Mouse (Mus musculus): Measurements from ENCODE around the gene Ercc6. TPM values are rescaled to one million over a fixed set of nuclear protein-coding genes. Genes with fewer than 3 reads are reported as not detected.

Gene Ercc6
- polyA plus RNA-seq, 1 experiment: 9.4 TPM

- H3K4me1 ChIP-seq (replicated peaks; ENCODE audit: control insufficient read depth, insufficient read depth, low read length): no peaks in the 10 kb centered on the region
- no peak overlapping the region for H3K27ac ChIP-seq (ENCODE audit: control insufficient read depth, insufficient read depth, low read length)
- H3K4me3 ChIP-seq (ENCODE audit: control insufficient read depth, insufficient read depth, low read length): no peak overlapping the region
- WGBS: 56% methylated on average over 9 of the region's 9 CpGs
- no peaks in the 10 kb centered on the region for H3K36me3 ChIP-seq (ENCODE audit: control insufficient read depth, insufficient read depth, low read length)
- no peaks in the 10 kb centered on the region for H3K27me3 ChIP-seq (ENCODE audit: control insufficient read depth, insufficient read depth, low read length)
- TF ChIP-seq CTCF (IDR thresholded peaks at IDR 0.05; ENCODE audit: borderline replicate concordance, control insufficient read depth, extremely low read depth, insufficient read depth, low read length, poor library complexity) (no peak), POLR2A (IDR thresholded peaks at IDR 0.05; ENCODE audit: control insufficient read depth, extremely low read depth, insufficient read depth, low read length, poor library complexity) (no peak)
- no peak for DNase-seq
Observed at GRCm38 (mm10) chr14:32502764-32503688, 10.3 kb upstream of the Ercc6 start.

GRCm38 (mm10) chr14:32503897-32504296 lies 9.4 kb upstream of the Ercc6 start:
- Histone ChIP-seq H3K27me3 (ENCODE audit: control insufficient read depth, insufficient read depth, low read length) (no peaks in the 10 kb centered on the region), H3K36me3 (ENCODE audit: control insufficient read depth, insufficient read depth, low read length) (no peaks in the 10 kb centered on the region), H3K27ac (ENCODE audit: control insufficient read depth, insufficient read depth, low read length) (no peak overlapping the region), H3K4me1 (replicated peaks; ENCODE audit: control insufficient read depth, insufficient read depth, low read length) (no peaks in the 10 kb centered on the region), H3K4me3 (ENCODE audit: control insufficient read depth, insufficient read depth, low read length) (no peak overlapping the region)
- TF ChIP-seq POLR2A (IDR thresholded peaks at IDR 0.05; ENCODE audit: control insufficient read depth, extremely low read depth, insufficient read depth, low read length, poor library complexity) (no peak), CTCF (IDR thresholded peaks at IDR 0.05; ENCODE audit: borderline replicate concordance, control insufficient read depth, extremely low read depth, insufficient read depth, low read length, poor library complexity) (no peak)
- no peak for DNase-seq
- 86% methylated on average over 1 of the region's 1 CpGs for whole genome bisulfite sequencing

- Histone ChIP-seq H3K4me1 (replicated peaks; ENCODE audit: control insufficient read depth, insufficient read depth, low read length) (no peaks in the 10 kb centered on the region), H3K36me3 (ENCODE audit: control insufficient read depth, insufficient read depth, low read length) (no peaks in the 10 kb centered on the region), H3K4me3 (ENCODE audit: control insufficient read depth, insufficient read depth, low read length) (no peak overlapping the region), H3K27me3 (ENCODE audit: control insufficient read depth, insufficient read depth, low read length) (no peaks in the 10 kb centered on the region), H3K27ac (ENCODE audit: control insufficient read depth, insufficient read depth, low read length) (no peak overlapping the region)
- TF ChIP-seq POLR2A (IDR thresholded peaks at IDR 0.05; ENCODE audit: control insufficient read depth, extremely low read depth, insufficient read depth, low read length, poor library complexity) (no peak), CTCF (IDR thresholded peaks at IDR 0.05; ENCODE audit: borderline replicate concordance, control insufficient read depth, extremely low read depth, insufficient read depth, low read length, poor library complexity) (no peak)
- no peak for DNase-seq
- 95% methylated on average over 10 of the region's 10 CpGs for WGBS
Observed at GRCm38 (mm10) chr14:32506329-32506728, 7.0 kb upstream of the Ercc6 start.

GRCm38 (mm10) chr14:32507216-32507615 lies 6.1 kb upstream of the Ercc6 start:
- H3K27ac ChIP-seq (ENCODE audit: control insufficient read depth, insufficient read depth, low read length): no peak overlapping the region
- no peaks in the 10 kb centered on the region for H3K4me1 ChIP-seq (replicated peaks; ENCODE audit: control insufficient read depth, insufficient read depth, low read length)
- no peaks in the 10 kb centered on the region for H3K36me3 ChIP-seq (ENCODE audit: control insufficient read depth, insufficient read depth, low read length)
- no peak for DNase-seq
- WGBS: 96% methylated on average over 4 of the region's 4 CpGs
- H3K27me3 ChIP-seq (ENCODE audit: control insufficient read depth, insufficient read depth, low read length): no peaks in the 10 kb centered on the region
- TF ChIP-seq POLR2A (IDR thresholded peaks at IDR 0.05; ENCODE audit: control insufficient read depth, extremely low read depth, insufficient read depth, low read length, poor library complexity) (no peak), CTCF (IDR thresholded peaks at IDR 0.05; ENCODE audit: borderline replicate concordance, control insufficient read depth, extremely low read depth, insufficient read depth, low read length, poor library complexity) (no peak)
- no peak overlapping the region for H3K4me3 ChIP-seq (ENCODE audit: control insufficient read depth, insufficient read depth, low read length)

- TF ChIP-seq CTCF (IDR thresholded peaks at IDR 0.05; ENCODE audit: borderline replicate concordance, control insufficient read depth, extremely low read depth, insufficient read depth, low read length, poor library complexity) (no peak), POLR2A (IDR thresholded peaks at IDR 0.05; ENCODE audit: control insufficient read depth, extremely low read depth, insufficient read depth, low read length, poor library complexity) (no peak)
- no peaks in the 10 kb centered on the region for H3K36me3 ChIP-seq (ENCODE audit: control insufficient read depth, insufficient read depth, low read length)
- no peak overlapping the region for H3K27ac ChIP-seq (ENCODE audit: control insufficient read depth, insufficient read depth, low read length)
- WGBS: 58% methylated on average over 10 of the region's 10 CpGs
- no peak for DNase-seq
- no peaks in the 10 kb centered on the region for H3K27me3 ChIP-seq (ENCODE audit: control insufficient read depth, insufficient read depth, low read length)
- H3K4me1 ChIP-seq (replicated peaks; ENCODE audit: control insufficient read depth, insufficient read depth, low read length): peaks cover 5% of the 10 kb centered on the region
- no peak overlapping the region for H3K4me3 ChIP-seq (ENCODE audit: control insufficient read depth, insufficient read depth, low read length)
Observed at GRCm38 (mm10) chr14:32508105-32508835, 5.1 kb upstream of the Ercc6 start.

GRCm38 (mm10) chr14:32509443-32509961 lies 3.8 kb upstream of the Ercc6 start:
- TF ChIP-seq CTCF (IDR thresholded peaks at IDR 0.05; ENCODE audit: borderline replicate concordance, control insufficient read depth, extremely low read depth, insufficient read depth, low read length, poor library complexity) (no peak), POLR2A (IDR thresholded peaks at IDR 0.05; ENCODE audit: control insufficient read depth, extremely low read depth, insufficient read depth, low read length, poor library complexity) (no peak)
- Histone ChIP-seq H3K36me3 (ENCODE audit: control insufficient read depth, insufficient read depth, low read length) (no peaks in the 10 kb centered on the region), H3K27me3 (ENCODE audit: control insufficient read depth, insufficient read depth, low read length) (no peaks in the 10 kb centered on the region), H3K4me1 (replicated peaks; ENCODE audit: control insufficient read depth, insufficient read depth, low read length) (peaks cover 9% of the 10 kb centered on the region), H3K27ac (ENCODE audit: control insufficient read depth, insufficient read depth, low read length) (no peak overlapping the region), H3K4me3 (ENCODE audit: control insufficient read depth, insufficient read depth, low read length) (no peak overlapping the region)
- DNase-seq: no peak
- WGBS: 92% methylated on average over 6 of the region's 6 CpGs
